Mouse (Mus musculus) stomach, postnatal 0 days (tissue): ENCODE data around the gene Akap1.

Experiments
- CTCF ChIP-seq: IDR thresholded peaks from 2 replicates; pipeline ENCODE4 v1.5.1; 2016; ENCODE audit warnings: antibody characterized with exemption, low read depth, mild to moderate bottlenecking, moderate library complexity
- EP300 ChIP-seq: optimal IDR thresholded peaks from 2 replicates; pipeline ENCODE3; 2016; ENCODE audit warnings: antibody characterized with exemption

DNA sequence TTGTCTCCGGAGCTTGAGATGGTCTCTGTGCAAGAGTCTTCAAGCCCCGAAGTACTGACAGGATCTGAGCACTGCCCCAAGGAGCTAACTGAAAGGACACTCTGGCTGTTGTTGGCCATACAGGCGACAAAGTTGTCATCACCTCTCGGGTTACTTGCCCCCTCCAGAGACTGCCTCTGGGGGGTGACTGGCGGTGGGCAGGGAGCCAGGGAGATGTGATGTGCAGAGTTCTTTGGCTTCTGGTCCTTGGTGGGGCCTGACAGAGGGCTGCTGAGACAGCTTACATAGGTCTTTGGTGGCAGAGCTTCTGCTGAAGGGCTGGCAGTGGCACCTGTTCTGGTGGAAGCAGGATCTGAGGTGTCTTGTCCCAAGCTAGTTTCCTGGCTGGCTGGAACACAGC lies 20.0 kb downstream of the Akap1 start:
- TF ChIP-seq CTCF, result no peak
- TF ChIP-seq EP300, result no peak
